Mouse (Mus musculus) C2C12 (cell line): ENCODE measurements around the gene Cnmd.

Experiments used
- CEBPB ChIP-seq: IDR thresholded peaks from one replicate; pipeline ENCODE4 v1.6.1; 2011; ENCODE audit warnings: low read depth, mild to moderate bottlenecking, control low read depth, moderate library complexity
- CTCF ChIP-seq: IDR thresholded peaks from one replicate; pipeline ENCODE4 v1.5.1; 2011; ENCODE audit not compliant: control insufficient read depth, insufficient read depth, insufficient read length
- MYOD1 ChIP-seq: IDR thresholded peaks from one replicate; pipeline ENCODE4 v1.6.1; 2011; ENCODE audit warnings: low read depth; ENCODE audit not compliant: control insufficient read depth, insufficient read length
- USF1 ChIP-seq: IDR thresholded peaks from one replicate; pipeline ENCODE4 v1.6.1; 2011; ENCODE audit warnings: low read depth, mild to moderate bottlenecking, control low read depth, moderate library complexity

DNA sequence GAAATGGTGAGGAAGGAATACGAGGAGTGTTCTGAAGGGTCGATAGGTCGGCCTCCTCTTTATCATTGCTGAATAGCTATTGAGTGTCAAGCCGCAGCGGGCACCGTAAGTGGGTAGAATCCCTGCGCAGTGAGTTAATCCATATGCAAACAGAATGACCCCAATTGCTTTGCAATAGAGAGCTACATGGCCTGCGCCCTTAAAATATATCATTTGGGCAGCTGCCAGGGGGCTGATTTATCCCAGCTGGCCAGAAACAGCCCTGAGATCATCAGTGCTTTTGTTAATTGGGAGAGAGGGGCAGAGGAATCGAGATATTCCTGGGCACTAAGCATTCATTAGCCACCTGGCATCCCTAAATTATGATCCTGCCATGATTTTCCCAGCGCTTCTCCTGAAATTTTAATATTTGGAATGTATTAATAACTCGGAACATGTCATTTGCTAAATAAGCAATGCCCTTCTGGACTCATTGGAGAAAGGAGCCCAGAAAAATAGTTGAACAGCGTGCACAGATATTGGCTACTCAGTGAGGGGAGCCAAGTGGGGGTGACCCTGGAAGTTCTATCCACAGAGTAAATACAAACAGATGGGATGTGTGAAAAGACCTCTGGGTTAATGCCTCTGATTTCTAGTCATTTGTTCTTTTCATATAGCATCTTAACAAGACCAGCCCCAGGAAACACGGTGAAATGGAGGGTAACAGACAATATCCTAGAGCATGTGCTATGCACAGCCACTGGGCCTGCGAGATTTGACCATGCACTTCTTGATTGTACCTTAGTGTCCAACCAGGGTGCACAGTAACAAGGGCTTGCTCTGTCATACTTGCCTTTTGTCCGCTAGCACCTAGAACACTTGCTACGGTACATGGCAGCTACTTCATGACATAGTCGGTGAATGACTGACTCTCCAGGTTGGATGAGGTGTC, 11.4 kb upstream of the Cnmd start:
- no peak for TF ChIP-seq CTCF
- no peak for TF ChIP-seq USF1
- TF ChIP-seq CEBPB, result no peak
- no peak for TF ChIP-seq MYOD1
